Mouse (Mus musculus) ES-E14 (cell line): ENCODE results near the gene Ctdnep1. TPM values are rescaled to one million over a fixed set of nuclear protein-coding genes. Genes with fewer than 3 reads are reported as not detected.
A peak's percentile ranks its signal among the peaks of the same experiment; 100 is the strongest.

Experiments
- DNase-seq: peaks from one replicate; pipeline ENCODE4 v3.0.0-alpha.2; 2013; ENCODE audit warnings: low read depth, low spot score
- H3K27ac ChIP-seq: 2 replicates; pipeline ENCODE4 v1.5.1; 2012; ENCODE audit warnings: low read depth, mild to moderate bottlenecking, low read length, moderate library complexity, mixed read lengths; ENCODE audit not compliant: poor library complexity, insufficient read depth, severe bottlenecking
- H3K36me3 ChIP-seq: 2 replicates; pipeline ENCODE4 v1.6.1; 2012; ENCODE audit warnings: mild to moderate bottlenecking, low read length, moderate library complexity, mixed read lengths; ENCODE audit not compliant: control insufficient read depth, poor library complexity, insufficient read depth, severe bottlenecking
- H3K4me1 ChIP-seq, 2 experiments: fragments of 150-350 bp in 1 of 2; sonication (generic) in 1 of 2; 2 replicates each; pipeline ENCODE4 v1.6.1; 2012; ENCODE audit warnings: low read length in 2 of 2, mild to moderate bottlenecking in 1 of 2, mixed read lengths in 1 of 2; ENCODE audit not compliant: control insufficient read depth in 2 of 2, insufficient read depth in 2 of 2, poor library complexity in 1 of 2
- H3K4me3 ChIP-seq, 2 experiments: fragments of 150-350 bp in 1 of 2; sonication (generic) in 1 of 2; 2 replicates each; pipeline ENCODE4 v1.5.1; 2012; ENCODE audit warnings: low read length in 2 of 2, low read depth in 1 of 2, mild to moderate bottlenecking in 1 of 2, mixed read lengths in 1 of 2; ENCODE audit not compliant: insufficient read depth in 1 of 2, poor library complexity in 1 of 2, severe bottlenecking in 1 of 2
- H3K9ac ChIP-seq: 2 replicates; pipeline ENCODE4 v1.6.1; 2012; ENCODE audit warnings: low read depth, mild to moderate bottlenecking, low read length, mixed read lengths; ENCODE audit not compliant: poor library complexity, insufficient read depth, severe bottlenecking
- H3K9me3 ChIP-seq: fragments of 150-350 bp; sonication (generic); 2 replicates; pipeline ENCODE4 v1.6.1; 2012; ENCODE audit warnings: low read depth, mild to moderate bottlenecking, low read length; ENCODE audit not compliant: control insufficient read depth, insufficient read depth
- CHD2 ChIP-seq: IDR thresholded peaks from 2 replicates; pipeline ENCODE4 v1.6.1; 2014; ENCODE audit warnings: mild to moderate bottlenecking, low read depth, low read length, inconsistent platforms
- HCFC1 ChIP-seq: IDR thresholded peaks from 2 replicates; pipeline ENCODE4 v1.6.1; 2012; ENCODE audit warnings: low read length, inconsistent platforms, borderline replicate concordance; ENCODE audit not compliant: insufficient read depth
- MAFK ChIP-seq: IDR thresholded peaks from 2 replicates; pipeline ENCODE4 v1.6.1; 2014; ENCODE audit warnings: mild to moderate bottlenecking, low read depth, low read length, inconsistent platforms; ENCODE audit not compliant: insufficient read depth
- ZC3H11A ChIP-seq: IDR thresholded peaks from 2 replicates; pipeline ENCODE4 v1.6.1; 2012; ENCODE audit warnings: low read depth, mild to moderate bottlenecking, inconsistent platforms, low read length, borderline replicate concordance
- ZNF384 ChIP-seq: IDR thresholded peaks from 2 replicates; pipeline ENCODE4 v1.6.1; 2012; ENCODE audit warnings: low read depth, low read length, inconsistent platforms
- in situ Hi-C, 2 experiments: fragments of 600-800 bp; cut with MboI; formaldehyde crosslinking; loops; one replicate each; pipeline ENCODE4 v1.15.1; 2025; ENCODE audit warnings: low sequenced_read_pairs in 2 of 2, inconsistent platforms in 1 of 2; ENCODE audit not compliant: unreplicated experiment in 2 of 2
- total RNA-seq: library from RNA; depleted of rRNA; stranded (reverse); fragments of 300-350 nt; gene quantifications from 2 replicates; pipeline ENCODE4 v1.2.3, GENCODE M21; 2012

Gene Ctdnep1
- total RNA-seq, 1 experiment, result 41.2 TPM

DNA sequence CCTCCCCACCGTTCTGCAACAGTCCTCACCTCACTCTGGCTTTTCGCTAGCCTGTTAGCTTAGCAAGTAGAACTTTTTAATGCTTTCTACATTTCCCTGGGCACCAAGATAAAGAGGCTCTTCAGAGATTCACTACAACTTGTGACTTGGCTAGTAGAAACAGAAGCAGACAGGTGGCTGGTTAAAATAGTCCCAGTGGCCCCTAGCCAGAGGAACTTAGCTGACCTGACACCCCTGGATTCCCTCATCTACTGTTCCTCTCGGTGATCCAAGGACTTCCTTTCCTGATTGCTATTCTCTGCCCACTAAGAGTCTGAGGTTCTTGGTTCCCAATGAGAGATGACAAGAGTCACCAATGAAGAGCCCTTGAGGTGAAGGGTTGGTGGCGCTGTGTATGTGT, 2.4 kb downstream of the Ctdnep1 start:
- Histone ChIP-seq H3K4me3 (no peak overlapping the region), H3K36me3 (peaks cover 16% of the 10 kb centered on the region), H3K9ac (no peak overlapping the region), H3K4me1 (peaks cover 0 to 2% of the 10 kb centered on the region in 2 experiments; a peak in 1 of 4 replicates), H3K27ac (no peak overlapping the region), H3K9me3 (no peaks in the 10 kb centered on the region)
- DNase-seq, result no peak
- TF ChIP-seq HCFC1 (no peak), MAFK (no peak), ZC3H11A (no peak), ZNF384 (no peak), CHD2 (no peak)
- in situ Hi-C loops, result no loop called here

DNA sequence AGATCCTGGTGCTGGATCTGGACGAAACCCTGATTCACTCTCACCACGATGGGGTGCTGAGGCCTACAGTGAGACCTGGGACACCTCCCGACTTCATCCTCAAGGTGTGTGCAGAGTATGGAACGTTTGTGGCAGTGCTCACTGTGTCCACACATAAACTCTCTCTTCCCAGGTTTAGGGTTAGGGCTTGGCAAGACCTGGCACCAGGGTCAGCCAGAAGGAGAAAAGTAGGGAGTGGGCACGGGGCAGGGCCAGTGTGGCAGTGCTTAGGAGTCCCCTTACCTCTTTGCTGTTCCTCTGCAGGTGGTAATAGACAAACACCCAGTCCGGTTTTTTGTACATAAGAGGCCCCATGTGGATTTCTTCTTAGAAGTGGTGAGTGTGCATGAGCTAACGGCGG, 3.5 kb downstream of the Ctdnep1 start:
- H3K4me3 ChIP-seq, result no peak overlapping the region

DNA sequence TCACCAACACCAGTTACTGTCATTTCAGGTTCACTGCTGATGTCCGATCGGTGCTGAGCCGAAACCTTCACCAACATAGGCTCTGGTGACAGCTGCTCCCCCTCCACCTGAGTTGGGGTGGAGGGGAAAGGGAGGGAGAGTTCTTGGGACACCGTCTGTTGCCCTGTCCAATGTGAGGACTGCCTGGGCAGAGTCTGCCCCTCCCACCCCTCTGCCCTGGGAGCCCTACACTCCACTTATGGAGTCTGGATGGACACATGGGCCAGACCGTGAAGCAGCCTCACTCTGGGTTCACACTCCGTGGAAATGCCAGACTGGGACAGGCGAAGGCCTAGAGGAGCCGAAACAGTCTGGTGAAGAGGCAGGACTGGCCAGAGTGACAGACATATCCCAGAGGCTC, 9.0 kb downstream of the Ctdnep1 start:
- Histone ChIP-seq H3K36me3 (peaks cover 14% of the 10 kb centered on the region), H3K9ac (no peak overlapping the region), H3K9me3 (no peaks in the 10 kb centered on the region), H3K4me1 (peaks cover 0 to 1% of the 10 kb centered on the region in 2 experiments; a peak in 1 of 4 replicates), H3K27ac (no peak overlapping the region), H3K4me3 (no peak overlapping the region)
- in situ Hi-C loops, result no loop called here
- no peak for TF ChIP-seq ZNF384
- no peak for TF ChIP-seq HCFC1
- TF ChIP-seq CHD2, result no peak
- no peak for TF ChIP-seq MAFK
- no peak for TF ChIP-seq ZC3H11A
- DNase-seq, result no peak

More for the DNA sequence above, 3.5 kb downstream of the Ctdnep1 start:
- Histone ChIP-seq H3K27ac (no peak overlapping the region), H3K36me3 (peaks cover 16% of the 10 kb centered on the region), H3K9ac (no peak overlapping the region), H3K9me3 (no peaks in the 10 kb centered on the region), H3K4me1 (peaks cover 0 to 2% of the 10 kb centered on the region in 2 experiments; a peak in 1 of 4 replicates)
- TF ChIP-seq CHD2 (no peak), HCFC1 (no peak), MAFK (no peak), ZC3H11A (no peak), ZNF384 (no peak)
- DNase-seq, result no peak
- in situ Hi-C loops, result no loop called here

DNA sequence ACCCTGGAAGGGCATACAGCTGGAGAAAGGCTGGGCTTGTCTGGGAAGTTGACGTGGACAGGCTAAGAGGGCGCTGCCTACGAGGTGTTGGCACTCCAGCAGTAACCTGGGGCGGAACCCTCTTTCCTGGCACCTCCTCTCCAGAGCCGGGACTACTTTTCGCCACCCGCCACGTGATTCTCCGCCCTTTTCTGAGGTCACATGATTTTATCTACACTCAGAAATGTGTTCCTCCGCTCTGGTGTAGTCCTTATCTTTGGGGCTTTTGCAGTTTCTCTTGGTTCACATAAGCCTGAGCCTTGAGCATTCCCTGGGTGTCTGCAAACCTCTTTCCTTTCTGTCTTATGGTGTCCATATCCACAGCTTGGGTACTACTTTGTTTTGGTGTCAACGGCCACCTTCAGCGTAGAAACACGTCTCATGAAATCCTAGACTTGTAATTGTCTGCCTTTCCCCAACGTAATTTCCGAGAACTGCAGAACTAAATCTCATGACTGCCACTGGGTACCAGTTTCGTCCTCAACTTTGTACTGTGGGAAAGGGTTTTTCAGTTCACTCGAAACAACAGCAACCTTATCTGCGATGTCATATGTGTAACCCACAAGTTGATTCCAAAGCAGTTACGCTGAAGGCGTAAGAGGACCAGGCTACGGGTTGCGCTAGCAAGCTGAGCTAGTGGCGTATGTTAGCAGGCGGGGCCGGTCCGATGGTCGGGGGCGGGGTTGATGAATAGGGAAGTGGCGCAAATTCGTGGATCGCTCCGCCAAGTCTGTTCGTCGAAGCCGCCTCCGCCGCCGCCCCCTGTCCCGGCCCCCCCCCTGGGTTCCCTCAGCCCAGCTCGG, 10.1 kb downstream of the Ctdnep1 start, which contains the start of gene Gabarap:
TSS of gene Gabarap (plus strand) at position 294 of the 842 bp plus-strand sequence.
- Histone ChIP-seq H3K4me1 (peaks cover 0 to 1% of the 10 kb centered on the region in 2 experiments; a peak in 1 of 4 replicates), H3K27ac (peak within 1 kb of the TSS; percentile 30), H3K4me3 (peak within 1 kb of the TSS; percentile 61 to 85), H3K36me3 (peaks cover 10% of the 10 kb centered on the region), H3K9me3 (no peaks in the 10 kb centered on the region), H3K9ac (peak within 1 kb of the TSS; percentile 92)
- peak; percentile 95 for DNase-seq
- TF ChIP-seq ZC3H11A (no peak), ZNF384 (no peak), HCFC1 (peak; percentile 52; the same call in 1 of the 2 replicates), CHD2 (peak; percentile 81), MAFK (no peak)
- in situ Hi-C loops, result no loop called here
